Mouse (Mus musculus) urinary bladder, adult 2 months (tissue): ENCODE results near the gene Gm28490. TPM values are rescaled to one million over a fixed set of nuclear protein-coding genes. Genes with fewer than 3 reads are reported as not detected.
"Not testable (repeated sequence)": the region's sequence is repeated elsewhere in the genome, so short reads cannot be mapped to it uniquely, and the experiment has no call there.

Source experiments
- DNase-seq: peaks from one replicate; pipeline ENCODE4 v3.0.0; 2022; ENCODE audit warnings: low spot score
- polyA plus RNA-seq: library from polyadenylated mRNA; depleted of rRNA; stranded (reverse); fragments of >200 nt; gene quantifications from 2 replicates; pipeline ENCODE4 v1.2.3, GENCODE M21; 2012; rRNA removed

Gene Gm28490
- polyA plus RNA-seq = not detected in 2 replicates

DNA sequence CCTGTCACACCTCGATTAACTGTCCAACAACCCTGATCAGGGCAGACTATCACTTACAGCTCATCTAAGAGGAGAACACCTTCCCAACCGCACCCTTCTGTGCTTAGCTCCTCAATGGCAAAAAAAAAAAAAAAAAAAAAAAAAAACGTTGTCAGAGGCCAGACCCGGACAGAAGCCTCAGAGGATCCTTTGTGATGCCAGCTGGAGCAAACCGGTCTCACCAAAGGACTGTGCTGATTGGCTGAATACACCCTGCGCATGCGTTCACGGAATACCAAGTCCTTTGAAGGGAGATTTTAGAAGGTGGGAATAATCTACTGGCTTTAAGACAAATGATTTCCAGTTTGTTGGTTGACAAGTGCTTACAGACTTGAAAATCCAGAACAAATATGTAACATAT is at the start of gene Gm28490:
Gene Gm28490, minus strand, starts transcription at position 101 of the 400 bp plus-strand sequence.
- not testable (repeated sequence) for DNase-seq
